Mouse (Mus musculus) liver, embryonic 16.5 days (tissue): ENCODE data around the gene Gm19684. TPM values are rescaled to one million over a fixed set of nuclear protein-coding genes. Genes with fewer than 3 reads are reported as not detected.
"Not testable (repeated sequence)": the region's sequence is repeated elsewhere in the genome, so short reads cannot be mapped to it uniquely, and the experiment has no call there.

ENCODE experiments used
- ATAC-seq: fragments of 200-750 bp; cut with Nextera tagmentation; 2 replicates; pipeline ENCODE4 v1.8.0; 2017; ENCODE audit warnings: low read depth, mild to moderate bottlenecking, moderate number of reproducible peaks, moderate library complexity
- H3K27ac ChIP-seq: fragments of 300-500 bp; sonication (generic); 2 replicates; pipeline ENCODE4 v1.5.1; 2014; ENCODE audit warnings: mild to moderate bottlenecking, low read length
- H3K27me3 ChIP-seq: fragments of 300-500 bp; sonication (generic); 2 replicates; pipeline ENCODE4 v1.6.1; 2014; ENCODE audit warnings: low read depth, low read length, mixed read lengths; ENCODE audit not compliant: control insufficient read depth, insufficient read depth
- H3K36me3 ChIP-seq: fragments of 300-500 bp; sonication (generic); 2 replicates; pipeline ENCODE4 v1.6.1; 2014; ENCODE audit warnings: mild to moderate bottlenecking; ENCODE audit not compliant: control insufficient read depth, insufficient read depth
- H3K4me1 ChIP-seq: fragments of 300-500 bp; sonication (generic); 2 replicates; pipeline ENCODE4 v1.6.1; 2014; ENCODE audit warnings: low read depth, low read length, mixed read lengths; ENCODE audit not compliant: control insufficient read depth
- H3K4me2 ChIP-seq: fragments of 300-500 bp; sonication (generic); 2 replicates; pipeline ENCODE4 v1.6.1; 2014; ENCODE audit warnings: low read depth, low read length, mixed read lengths
- H3K4me3 ChIP-seq: fragments of 300-500 bp; sonication (generic); 2 replicates; pipeline ENCODE4 v1.5.1; 2014; ENCODE audit warnings: low read depth, mild to moderate bottlenecking, low read length
- H3K9ac ChIP-seq: fragments of 300-500 bp; sonication (generic); 2 replicates; pipeline ENCODE4 v1.6.1; 2014; ENCODE audit warnings: low read depth, low read length
- H3K9me3 ChIP-seq: fragments of 300-500 bp; sonication (generic); replicated peaks from 2 replicates; pipeline ENCODE4 v1.6.1; 2016; ENCODE audit warnings: low read length; ENCODE audit not compliant: control insufficient read depth
- WGBS: fragments of 180-500 bp; shearing (Covaris S2); extraction: QIAGEN DNeasy Blood & Tissue Kit; methylation state at CpG from one replicate; pipeline ENCODE4 v1.1.7; 2014; ENCODE audit not compliant: insufficient replicate concordance; 5-methylcytosine and 5-hydroxymethylcytosine counted together
- polyA plus RNA-seq: library from polyadenylated mRNA; unstranded; fragments of >200 nt; fragmentation: Nextera tagmentation; extraction: Ambion mirVana; gene quantifications from 2 replicates; pipeline ENCODE4 v1.2.1, GENCODE M21; 2015

Gm19684 gene
- not detected in 2 replicates for polyA plus RNA-seq

GRCm38 (mm10) chr17:36121352-36122020 is at the start of gene Gm19684:
Gene Gm19684 (plus strand): TSS chr17:36121678.
- not testable (repeated sequence) for H3K9me3 ChIP-seq, H3K27ac ChIP-seq, H3K4me1 ChIP-seq, H3K4me3 ChIP-seq, H3K27me3 ChIP-seq, H3K36me3 ChIP-seq, H3K9ac ChIP-seq
- WGBS: 2% methylated on average over 8 of the region's 8 CpGs
- peak; percentile 71 for ATAC-seq
- peak within 1 kb of the TSS; percentile 39 for H3K4me2 ChIP-seq

DNA sequence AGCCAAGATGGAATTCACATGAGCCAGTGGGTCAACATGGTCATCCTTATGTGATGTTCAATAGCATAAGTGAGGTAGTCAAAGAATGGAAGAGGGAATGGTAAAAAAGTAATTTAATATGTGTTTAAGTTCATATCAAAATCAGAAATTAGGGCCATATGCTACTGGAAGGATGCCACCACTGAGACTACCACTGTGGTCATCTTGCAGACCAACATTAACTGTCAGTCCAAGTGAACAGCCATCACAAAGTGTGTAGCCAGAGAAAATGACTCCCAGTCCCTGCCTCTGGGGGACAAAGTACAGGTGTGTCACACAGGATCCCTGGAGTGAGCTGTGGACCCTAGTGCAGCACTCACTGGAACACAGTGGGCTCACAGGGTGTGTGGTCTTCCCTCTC is 39.6 kb upstream of the Gm19684 start:
- H3K27ac ChIP-seq, H3K4me3 ChIP-seq, H3K9me3 ChIP-seq, H3K9ac ChIP-seq, H3K4me2 ChIP-seq, H3K36me3 ChIP-seq, H3K4me1 ChIP-seq, ATAC-seq: not testable (repeated sequence)
- peaks cover 30% of the 10 kb centered on the region for H3K27me3 ChIP-seq

DNA sequence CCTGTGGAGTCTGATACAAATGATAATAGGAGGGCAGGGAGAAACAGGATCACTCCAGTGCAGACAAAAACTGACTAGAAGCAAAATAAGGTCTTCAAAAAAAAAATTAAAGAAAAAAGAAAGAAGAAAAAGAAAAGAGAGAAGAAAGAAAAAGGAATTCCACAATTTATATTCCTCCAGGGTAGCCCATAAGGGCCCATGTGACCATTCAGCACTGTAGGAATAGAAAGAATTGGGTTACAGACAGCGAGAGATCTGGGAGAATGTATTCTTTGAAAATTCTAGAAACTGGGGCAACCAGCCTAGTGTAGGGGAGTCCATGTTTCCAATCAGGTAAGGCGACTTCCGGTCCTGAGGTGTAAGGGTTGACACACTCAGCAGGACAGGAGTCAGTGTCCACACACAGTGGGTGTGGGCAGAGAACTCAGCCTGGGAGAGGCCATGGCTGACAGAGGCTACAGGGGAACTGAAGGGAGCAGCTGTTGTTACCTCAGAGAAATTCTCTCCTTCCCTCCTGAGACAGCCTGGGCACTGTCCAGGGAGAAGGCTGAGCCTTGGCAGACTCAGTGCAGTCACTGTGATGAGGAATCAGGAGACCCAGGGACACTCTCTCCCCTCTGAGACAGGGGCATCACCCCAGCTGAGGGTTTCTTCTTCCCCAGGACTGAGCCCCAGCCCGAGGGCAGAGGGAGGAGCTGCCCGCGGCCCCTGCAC is 38.8 kb upstream of the Gm19684 start:
- not testable (repeated sequence) for H3K27ac ChIP-seq, ATAC-seq, H3K4me1 ChIP-seq, H3K9ac ChIP-seq, H3K9me3 ChIP-seq, H3K36me3 ChIP-seq
- Histone ChIP-seq H3K4me3 (peak overlapping the region; percentile 60), H3K27me3 (peaks cover 30% of the 10 kb centered on the region), H3K4me2 (peak overlapping the region; percentile 75)
- WGBS: 46% methylated on average over 3 of the region's 6 CpGs

- H3K9ac ChIP-seq: no peak overlapping the region
- H3K9me3 ChIP-seq: no peaks in the 10 kb centered on the region
- H3K4me3 ChIP-seq: peak overlapping the region; percentile 60
- ATAC-seq: peak; percentile 53; the same call in 1 of the 2 replicates
- no peaks in the 10 kb centered on the region for H3K36me3 ChIP-seq
- under 1% methylated on average over 46 of the region's 46 CpGs for WGBS
- peaks cover 30% of the 10 kb centered on the region for H3K27me3 ChIP-seq
- peak overlapping the region; percentile 75 for H3K4me2 ChIP-seq
- peaks cover 5% of the 10 kb centered on the region; the same call in 1 of the 2 replicates for H3K4me1 ChIP-seq
- H3K27ac ChIP-seq: no peak overlapping the region
These were observed 38.1 kb upstream of the Gm19684 start for GRCm38 (mm10) chr17:36083266-36083869.

DNA sequence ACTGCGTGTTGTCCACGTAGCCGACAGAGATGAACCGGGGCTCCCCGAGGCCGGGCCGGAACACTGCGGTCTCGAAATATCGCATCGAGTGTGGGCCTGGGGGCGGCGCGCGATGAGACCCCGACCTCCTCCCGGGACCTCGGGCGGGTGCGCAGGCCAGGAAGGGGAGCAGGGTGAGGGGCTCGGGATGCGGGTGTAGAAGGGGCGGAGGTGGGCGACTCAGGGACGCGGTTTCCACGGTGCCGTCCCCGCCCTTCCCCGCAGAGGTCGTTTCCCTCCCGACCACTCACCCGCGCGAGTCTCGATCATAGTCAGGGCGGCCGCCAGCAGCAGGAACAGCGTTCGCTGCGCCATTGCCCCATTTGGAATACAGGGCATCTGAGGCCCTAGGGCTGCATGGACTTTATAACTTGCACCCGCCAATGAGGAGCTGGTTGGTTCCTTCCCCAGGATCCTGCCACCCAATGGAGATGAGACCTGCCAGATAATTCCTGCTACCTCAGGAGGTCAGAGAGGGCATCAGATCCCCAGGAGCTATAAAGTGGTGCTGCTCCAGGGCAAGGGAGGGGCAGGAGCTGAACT is 37.5 kb upstream of the Gm19684 start:
- Histone ChIP-seq H3K9me3 (no peaks in the 10 kb centered on the region), H3K9ac (no peak overlapping the region), H3K4me3 (peak overlapping the region; percentile 60), H3K4me1 (peaks cover 5% of the 10 kb centered on the region; the same call in 1 of the 2 replicates), H3K27me3 (peaks cover 30% of the 10 kb centered on the region), H3K27ac (no peak overlapping the region), H3K4me2 (peak overlapping the region; percentile 75), H3K36me3 (no peaks in the 10 kb centered on the region)
- no peak for ATAC-seq
- under 1% methylated on average over 42 of the region's 42 CpGs for WGBS

GRCm38 (mm10) chr17:36085976-36086375 is 35.5 kb upstream of the Gm19684 start:
- not testable (repeated sequence) for H3K4me3 ChIP-seq, ATAC-seq, H3K9ac ChIP-seq, H3K4me1 ChIP-seq, H3K36me3 ChIP-seq, H3K9me3 ChIP-seq, H3K27ac ChIP-seq, H3K4me2 ChIP-seq
- 31% methylated on average over 1 of the region's 1 CpGs for WGBS
- H3K27me3 ChIP-seq: peaks cover 30% of the 10 kb centered on the region

GRCm38 (mm10) chr17:36091933-36092332 is 29.5 kb upstream of the Gm19684 start:
- not testable (repeated sequence) for H3K9ac ChIP-seq, H3K4me3 ChIP-seq, ATAC-seq, H3K27me3 ChIP-seq, H3K4me1 ChIP-seq, H3K27ac ChIP-seq, H3K4me2 ChIP-seq, H3K9me3 ChIP-seq, H3K36me3 ChIP-seq
- WGBS: no CpG with 5 or more reads among the region's 2 CpGs

DNA sequence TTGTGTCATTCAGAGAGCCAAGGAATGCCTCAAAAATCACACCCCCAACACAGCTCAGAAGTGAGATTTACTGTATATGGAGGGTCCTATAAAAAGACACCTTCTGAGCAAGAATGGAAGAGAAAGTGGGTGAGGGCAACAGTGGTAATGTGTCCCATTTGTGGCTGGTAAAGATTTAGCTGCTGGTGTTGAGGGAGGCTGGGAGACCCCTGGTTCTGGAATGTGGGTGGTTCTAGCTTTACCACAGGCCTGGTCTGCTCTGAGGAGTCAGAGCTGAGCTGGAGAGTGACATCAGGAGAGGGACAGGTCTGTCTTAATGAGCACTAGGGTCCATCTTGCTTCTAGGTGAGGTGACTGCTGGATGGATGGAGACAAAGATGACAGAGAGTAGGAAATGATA is 29.0 kb upstream of the Gm19684 start:
- not testable (repeated sequence) for H3K27me3 ChIP-seq, ATAC-seq, H3K9me3 ChIP-seq, H3K9ac ChIP-seq, H3K4me1 ChIP-seq, H3K4me3 ChIP-seq, H3K4me2 ChIP-seq, H3K27ac ChIP-seq, H3K36me3 ChIP-seq

DNA sequence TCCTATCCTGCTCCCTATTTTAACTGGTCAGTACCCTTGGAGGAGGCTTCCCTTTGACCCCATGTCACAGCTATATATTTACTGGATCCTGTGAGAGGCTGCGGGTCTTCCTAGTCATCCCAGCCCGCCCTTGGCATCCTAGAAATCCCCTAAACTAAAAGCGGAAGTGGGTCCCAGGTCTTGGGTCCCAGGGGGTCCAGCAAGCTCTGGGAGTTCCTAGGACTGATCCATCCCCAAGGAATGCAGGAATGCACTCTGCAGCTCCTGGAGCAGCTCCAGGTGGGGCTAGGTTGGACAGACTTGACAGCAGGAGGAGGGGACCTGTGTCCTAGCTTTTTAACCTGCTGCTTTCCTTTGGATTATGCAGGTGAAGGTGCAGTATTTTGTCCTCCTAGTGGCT is 27.5 kb upstream of the Gm19684 start:
- no peak overlapping the region for H3K4me2 ChIP-seq
- no peaks in the 10 kb centered on the region for H3K9me3 ChIP-seq
- H3K4me3 ChIP-seq: no peak overlapping the region
- 19% methylated on average over 3 of the region's 3 CpGs for WGBS
- H3K4me1 ChIP-seq: no peaks in the 10 kb centered on the region
- no peak for ATAC-seq
- H3K9ac ChIP-seq: no peak overlapping the region
- no peaks in the 10 kb centered on the region for H3K27me3 ChIP-seq
- no peaks in the 10 kb centered on the region for H3K36me3 ChIP-seq
- H3K27ac ChIP-seq: no peak overlapping the region
